Mouse (Mus musculus) hindbrain, postnatal 0 days (tissue): ENCODE data around the gene Ube3c. TPM values are rescaled to one million over a fixed set of nuclear protein-coding genes. Genes with fewer than 3 reads are reported as not detected.
"Not testable (repeated sequence)": the region's sequence is repeated elsewhere in the genome, so short reads cannot be mapped to it uniquely, and the experiment has no call there.

ENCODE experiments used
- ATAC-seq: fragments of 200-750 bp; cut with Nextera tagmentation; 2 replicates; pipeline ENCODE4 v1.8.0; 2017; ENCODE audit warnings: mild to moderate bottlenecking, moderate TSS enrichment, moderate library complexity
- DNase-seq: peaks from one replicate; pipeline ENCODE4 v3.0.0-alpha.2; 2015; ENCODE audit warnings: low spot score
- H3K27ac ChIP-seq: fragments of 300-500 bp; sonication (generic); 2 replicates; pipeline ENCODE4 v1.5.1; 2014; ENCODE audit warnings: mild to moderate bottlenecking
- H3K27me3 ChIP-seq: fragments of 300-500 bp; sonication (generic); 2 replicates; pipeline ENCODE4 v1.6.1; 2014; ENCODE audit warnings: low read length, mixed read lengths; ENCODE audit not compliant: insufficient read depth
- H3K36me3 ChIP-seq: fragments of 300-500 bp; sonication (generic); 2 replicates; pipeline ENCODE4 v1.6.1; 2014; ENCODE audit warnings: low read length, mixed read lengths; ENCODE audit not compliant: insufficient read depth
- H3K4me1 ChIP-seq: fragments of 300-500 bp; sonication (generic); 2 replicates; pipeline ENCODE4 v1.6.1; 2014; ENCODE audit warnings: antibody characterized with exemption, low read length, mixed read lengths; ENCODE audit not compliant: insufficient read depth
- H3K4me2 ChIP-seq: fragments of 300-500 bp; sonication (generic); 2 replicates; pipeline ENCODE4 v1.6.1; 2014; ENCODE audit warnings: low read depth, mild to moderate bottlenecking, low read length, moderate library complexity, mixed read lengths
- H3K4me3 ChIP-seq: fragments of 300-500 bp; sonication (generic); 2 replicates; pipeline ENCODE4 v1.5.1; 2014; ENCODE audit warnings: low read length
- H3K9ac ChIP-seq: fragments of 300-500 bp; sonication (generic); replicated peaks from 2 replicates; pipeline ENCODE4 v1.6.1; 2014; ENCODE audit warnings: mild to moderate bottlenecking, low read length, moderate library complexity, mixed read lengths
- H3K9me3 ChIP-seq: fragments of 300-500 bp; sonication (generic); 2 replicates; pipeline ENCODE4 v1.6.1; 2016; ENCODE audit warnings: low read length, mixed read lengths
- CTCF ChIP-seq: IDR thresholded peaks from 2 replicates; pipeline ENCODE4 v1.5.1; 2016; ENCODE audit warnings: antibody characterized with exemption, control low read depth, low read depth
- WGBS: fragments of 180-500 bp; shearing (Covaris S2); extraction: QIAGEN DNeasy Blood & Tissue Kit; methylation state at CpG from one replicate; pipeline ENCODE4 v1.1.7; 2014; 5-methylcytosine and 5-hydroxymethylcytosine counted together
- polyA plus RNA-seq: library from polyadenylated mRNA; unstranded; fragments of >200 nt; fragmentation: Nextera tagmentation; extraction: Ambion mirVana; gene quantifications from 2 replicates; pipeline ENCODE4 v1.2.1, GENCODE M21; 2015
- total RNA-seq: library from RNA; depleted of rRNA; stranded (reverse); fragments of >200 nt; gene quantifications from 2 replicates; pipeline ENCODE4 v1.2.3, GENCODE M21; 2014

Ube3c gene
- total and polyA plus RNA-seq, 2 experiments from 2014 or later = 35.6 to 69.4 TPM

DNA sequence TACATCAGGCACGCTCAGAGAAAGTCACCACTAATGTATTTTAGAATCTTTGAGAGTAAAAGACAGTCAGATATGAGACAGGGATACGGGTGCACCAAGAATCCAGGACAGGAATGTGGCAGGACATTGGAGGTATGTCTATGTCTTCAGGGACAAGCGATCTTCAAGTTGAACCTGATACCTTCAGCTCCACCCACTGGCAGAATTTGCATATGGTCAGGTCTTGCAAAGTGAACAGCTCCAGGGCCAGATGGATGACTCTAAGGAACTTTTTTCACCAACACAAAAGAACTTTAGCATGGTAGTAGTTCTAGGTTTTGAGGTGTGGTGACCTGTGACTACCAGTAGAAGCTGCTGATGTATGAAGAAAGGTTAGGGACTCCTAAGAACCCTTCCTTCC lies 62.7 kb downstream of the Ube3c start:
- no peak for TF ChIP-seq CTCF
- Histone ChIP-seq H3K9me3 (no peaks in the 10 kb centered on the region), H3K4me1 (no peaks in the 10 kb centered on the region), H3K9ac (no peak overlapping the region), H3K4me2 (no peak overlapping the region), H3K27me3 (no peaks in the 10 kb centered on the region), H3K27ac (no peak overlapping the region), H3K4me3 (no peak overlapping the region), H3K36me3 (peaks cover 26% of the 10 kb centered on the region; the same call in 1 of the 2 replicates)
- 91% methylated on average over 3 of the region's 3 CpGs for WGBS
- ATAC-seq (no peak), DNase-seq (no peak)

DNA sequence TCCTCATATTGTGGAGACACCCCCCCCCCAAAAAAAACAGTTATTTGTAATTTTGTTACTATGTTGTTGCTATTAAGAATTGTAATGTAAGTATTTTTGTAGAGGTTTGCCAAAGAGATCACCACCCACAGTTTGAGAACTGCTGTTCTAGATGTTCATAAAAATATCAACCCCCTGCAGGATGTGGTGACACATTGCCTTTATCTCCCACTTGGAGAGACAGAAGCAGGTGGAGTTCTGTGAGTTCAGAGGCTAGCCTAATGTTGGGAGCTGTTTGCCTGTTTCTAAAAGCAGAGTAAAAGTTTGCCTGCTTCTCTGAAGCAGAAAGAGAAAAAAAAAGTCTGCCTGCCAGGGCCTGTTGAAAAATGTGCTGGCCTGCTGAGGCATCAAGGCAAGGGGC lies 67.3 kb downstream of the Ube3c start:
- H3K4me2 ChIP-seq = no peak overlapping the region
- no peak for ATAC-seq
- no peak for TF ChIP-seq CTCF
- H3K4me3 ChIP-seq = no peak overlapping the region
- DNase-seq = no peak
- no peaks in the 10 kb centered on the region for H3K4me1 ChIP-seq
- H3K9ac ChIP-seq = no peak overlapping the region
- no peaks in the 10 kb centered on the region for H3K9me3 ChIP-seq
- no peaks in the 10 kb centered on the region for H3K27me3 ChIP-seq
- no peak overlapping the region for H3K27ac ChIP-seq
- peaks cover 49% of the 10 kb centered on the region; the same call in 1 of the 2 replicates for H3K36me3 ChIP-seq

DNA sequence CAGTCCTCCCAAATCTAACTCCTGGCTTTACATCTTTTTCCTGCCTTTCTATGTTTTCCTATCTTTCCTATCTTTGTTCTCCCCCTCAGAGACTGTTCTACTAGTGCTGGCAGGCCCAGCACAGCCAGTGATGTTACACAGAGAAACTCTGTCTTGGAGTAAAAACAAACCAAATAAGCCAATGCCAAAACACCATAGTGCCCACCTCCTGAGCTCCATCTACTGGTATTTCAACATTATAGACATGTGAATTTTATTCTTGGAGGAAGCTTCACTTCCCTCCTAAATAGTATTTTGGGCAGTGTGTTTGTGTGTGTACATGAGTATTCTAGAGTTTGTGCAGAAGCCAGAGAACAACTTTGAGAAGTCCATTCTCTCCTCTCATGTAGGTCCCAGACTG lies 67.8 kb downstream of the Ube3c start:
- Histone ChIP-seq H3K27ac (no peak overlapping the region), H3K4me1 (no peaks in the 10 kb centered on the region), H3K36me3 (peaks cover 45% of the 10 kb centered on the region; the same call in 1 of the 2 replicates), H3K4me2 (no peak overlapping the region), H3K9ac (no peak overlapping the region), H3K4me3 (no peak overlapping the region), H3K27me3 (no peaks in the 10 kb centered on the region), H3K9me3 (no peaks in the 10 kb centered on the region)
- DNase-seq (peak; percentile 17), ATAC-seq (no peak)
- peak; percentile 47 for TF ChIP-seq CTCF

DNA sequence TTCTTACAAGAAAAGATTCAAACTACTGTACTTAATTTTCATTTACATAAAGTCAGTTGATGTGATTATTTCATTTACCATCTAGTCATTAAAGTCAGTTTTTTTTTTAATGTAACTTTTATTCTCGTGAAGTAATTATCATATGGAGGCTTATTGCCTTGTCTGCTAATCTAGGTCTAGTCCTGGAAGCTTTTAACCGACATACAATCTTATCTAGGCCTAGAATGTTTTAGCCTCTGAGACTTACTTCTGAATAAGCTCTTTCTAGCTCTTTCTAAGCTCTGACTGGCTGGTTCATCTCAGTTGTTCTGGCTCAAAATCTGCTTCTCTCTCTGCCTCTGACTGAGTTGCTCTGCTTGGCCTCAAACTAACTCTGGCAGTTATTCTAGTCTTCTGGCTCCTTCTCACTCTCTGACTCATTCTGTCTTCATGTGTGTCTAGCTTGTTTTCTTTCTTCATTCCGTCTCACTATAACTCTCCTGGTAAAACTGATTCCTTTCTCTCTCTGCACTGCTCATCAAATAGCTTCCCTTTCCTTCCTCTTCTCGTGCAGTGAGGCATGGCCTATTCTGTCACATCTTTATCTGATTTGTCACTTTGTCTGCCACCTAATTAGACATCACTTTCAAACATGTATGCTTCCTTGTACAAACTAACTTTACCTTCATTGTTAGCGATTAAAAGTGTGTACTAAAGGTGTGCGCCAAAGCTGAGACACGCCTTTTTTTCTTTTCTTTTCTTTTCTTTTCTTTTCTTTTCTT lies 72.3 kb downstream of the Ube3c start:
- H3K36me3 ChIP-seq = peaks cover 27% of the 10 kb centered on the region; the same call in 1 of the 2 replicates
- H3K27ac ChIP-seq = no peak overlapping the region
- H3K9ac ChIP-seq = no peak overlapping the region
- no peaks in the 10 kb centered on the region for H3K27me3 ChIP-seq
- DNase-seq (no peak), ATAC-seq (no peak)
- no peak overlapping the region for H3K4me3 ChIP-seq
- H3K4me1 ChIP-seq = no peaks in the 10 kb centered on the region
- 86% methylated on average over 7 of the region's 7 CpGs for WGBS
- no peaks in the 10 kb centered on the region for H3K9me3 ChIP-seq
- TF ChIP-seq CTCF = no peak
- H3K4me2 ChIP-seq = no peak overlapping the region

DNA sequence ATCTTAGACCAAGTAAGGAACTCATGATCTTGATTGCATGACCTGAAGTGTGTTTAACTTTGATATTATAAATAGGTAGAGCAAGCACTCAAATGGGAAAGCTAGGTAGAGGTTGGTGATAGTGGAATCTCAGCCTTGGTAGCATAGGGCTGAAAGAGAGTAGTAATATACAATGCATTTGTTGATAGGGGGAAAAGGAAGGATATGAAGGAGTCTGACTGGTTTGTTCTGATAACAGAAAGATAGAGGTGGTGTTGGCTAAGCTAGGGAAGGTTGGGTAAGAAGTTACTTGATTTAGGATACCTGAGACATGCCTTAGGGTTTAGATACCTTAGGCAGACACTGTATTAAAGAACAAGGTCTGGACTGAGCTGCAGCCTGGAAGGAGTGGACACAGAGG lies 82.7 kb downstream of the Ube3c start:
- H3K27me3 ChIP-seq = no peaks in the 10 kb centered on the region
- no peak overlapping the region for H3K4me2 ChIP-seq
- no peak for TF ChIP-seq CTCF
- DNase-seq (no peak), ATAC-seq (no peak)
- H3K4me3 ChIP-seq = no peak overlapping the region
- peaks cover 6% of the 10 kb centered on the region; the same call in 1 of the 2 replicates for H3K36me3 ChIP-seq
- H3K9ac ChIP-seq = no peak overlapping the region
- no peaks in the 10 kb centered on the region for H3K9me3 ChIP-seq
- H3K4me1 ChIP-seq = no peaks in the 10 kb centered on the region
- no peak overlapping the region for H3K27ac ChIP-seq

DNA sequence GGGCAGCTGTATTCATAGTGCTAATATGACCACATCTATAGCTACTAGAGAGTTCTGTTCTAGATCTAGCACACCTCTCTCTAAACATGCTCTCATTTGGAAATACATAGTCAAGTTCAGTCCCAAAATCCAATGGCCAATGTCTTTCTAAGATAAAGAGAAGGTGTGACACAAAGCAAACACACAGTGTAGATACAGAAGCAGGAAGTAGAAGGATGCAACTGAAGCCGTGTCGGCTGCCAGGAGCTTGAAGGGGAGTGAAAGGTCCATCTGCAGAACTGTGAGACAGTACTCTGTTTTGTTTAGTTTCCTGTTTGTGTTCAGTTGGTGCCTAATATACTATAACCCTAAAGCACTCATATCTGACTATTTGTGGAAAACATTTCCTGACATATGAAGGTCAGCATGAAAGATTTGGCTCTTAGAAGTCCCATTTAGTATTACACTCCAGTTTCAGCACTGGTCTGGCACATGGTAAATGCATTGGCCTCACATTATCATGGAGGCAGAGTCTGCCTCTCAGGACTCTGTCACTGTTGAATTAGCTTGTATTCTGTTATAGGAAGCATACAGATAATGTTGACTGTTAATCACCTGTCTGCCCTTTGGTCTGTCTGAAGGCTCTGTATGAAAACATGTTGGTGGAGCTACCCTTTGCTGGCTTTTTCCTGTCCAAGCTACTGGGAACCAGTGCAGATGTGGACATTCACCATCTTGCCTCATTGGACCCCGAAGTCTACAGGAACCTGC lies 88.7 kb downstream of the Ube3c start:
- ATAC-seq (no peak), DNase-seq (no peak)
- Histone ChIP-seq H3K9ac (no peak overlapping the region), H3K4me2 (no peak overlapping the region), H3K27ac (no peak overlapping the region), H3K4me1 (no peaks in the 10 kb centered on the region), H3K9me3 (no peaks in the 10 kb centered on the region), H3K4me3 (no peak overlapping the region), H3K27me3 (no peaks in the 10 kb centered on the region), H3K36me3 (peaks cover 15% of the 10 kb centered on the region)
- TF ChIP-seq CTCF = no peak
- WGBS = 91% methylated on average over 3 of the region's 3 CpGs

DNA sequence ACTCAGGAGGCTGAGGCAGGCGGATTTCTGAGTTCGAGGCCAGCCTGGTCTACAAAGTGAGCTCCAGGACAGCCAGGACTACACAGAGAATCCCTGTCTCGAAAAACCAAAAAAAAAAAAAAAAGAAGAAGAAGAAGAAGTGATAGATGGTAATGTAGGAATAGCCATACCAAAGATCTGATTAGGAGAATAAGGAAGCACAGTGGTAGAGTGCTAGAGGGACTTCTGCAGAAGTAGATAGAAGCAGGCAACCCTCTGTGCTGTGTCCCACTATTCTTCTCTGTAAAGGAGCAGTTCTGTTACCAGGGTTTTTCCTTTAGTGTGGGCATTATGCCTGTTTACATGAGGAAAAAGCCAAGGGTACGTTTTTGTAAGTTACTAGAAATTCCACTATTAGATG lies 92.2 kb downstream of the Ube3c start:
- H3K36me3 ChIP-seq = peaks cover 38% of the 10 kb centered on the region
- DNase-seq, H3K4me1 ChIP-seq, H3K27ac ChIP-seq, H3K9me3 ChIP-seq, H3K9ac ChIP-seq, H3K27me3 ChIP-seq, ATAC-seq, H3K4me2 ChIP-seq, H3K4me3 ChIP-seq: not testable (repeated sequence)
- WGBS = 94% methylated on average over 4 of the region's 4 CpGs
